Mouse (Mus musculus) natural killer cell, adult 2 months (primary cell): ENCODE data around the gene Pdzd2.

ENCODE experiments used
- DNase-seq, 2 experiments: peaks; one replicate each; pipeline ENCODE4 v3.0.0; 2022; ENCODE audit warnings: low spot score in 2 of 2

Pdzd2 gene

GRCm38 (mm10) chr15:12577715-12578114 is 162.0 kb downstream of the Pdzd2 start:
- DNase-seq, result no peak

GRCm38 (mm10) chr15:12577054-12577696 is 162.5 kb downstream of the Pdzd2 start:
- peak; percentile 34 to 43 for DNase-seq

- DNase-seq, result no peak
Measured at GRCm38 (mm10) chr15:12573621-12574020, 166.1 kb downstream of the Pdzd2 start.

- DNase-seq, result no peak
Measured at GRCm38 (mm10) chr15:12571168-12571567, 168.6 kb downstream of the Pdzd2 start.

GRCm38 (mm10) chr15:12566637-12567440 is 172.9 kb downstream of the Pdzd2 start:
- DNase-seq, result no peak

- DNase-seq, result peak in 1 of 2 experiments; percentile 29
Measured at GRCm38 (mm10) chr15:12565281-12565680, 174.4 kb downstream of the Pdzd2 start.

GRCm38 (mm10) chr15:12560505-12560904 is 179.2 kb downstream of the Pdzd2 start:
- DNase-seq, result no peak

GRCm38 (mm10) chr15:12557663-12558436 is 181.9 kb downstream of the Pdzd2 start:
- peak in 1 of 2 experiments; percentile 17 for DNase-seq

- DNase-seq, result no peak
Measured at GRCm38 (mm10) chr15:12553211-12553610, 186.5 kb downstream of the Pdzd2 start.

- no peak for DNase-seq
Measured at GRCm38 (mm10) chr15:12550919-12551318, 188.8 kb downstream of the Pdzd2 start.

- DNase-seq, result no peak
Measured at GRCm38 (mm10) chr15:12550376-12550775, 189.3 kb downstream of the Pdzd2 start.

- peak in 1 of 2 experiments; percentile 8 for DNase-seq
Measured at GRCm38 (mm10) chr15:12549919-12550305, 189.8 kb downstream of the Pdzd2 start.

- DNase-seq, result peak in 1 of 2 experiments; percentile 7
Measured at GRCm38 (mm10) chr15:12549271-12549918, 190.3 kb downstream of the Pdzd2 start.

- no peak for DNase-seq
Measured at GRCm38 (mm10) chr15:12548696-12549095, 191.0 kb downstream of the Pdzd2 start.

- no peak for DNase-seq
Measured at GRCm38 (mm10) chr15:12547640-12548405, 191.9 kb downstream of the Pdzd2 start.

- DNase-seq, result no peak
Measured at GRCm38 (mm10) chr15:12546781-12547180, 192.9 kb downstream of the Pdzd2 start.

GRCm38 (mm10) chr15:12545671-12546070 is 194.1 kb downstream of the Pdzd2 start:
- DNase-seq, result no peak

GRCm38 (mm10) chr15:12545220-12545619 is 194.5 kb downstream of the Pdzd2 start:
- DNase-seq, result no peak

- no peak for DNase-seq
Measured at GRCm38 (mm10) chr15:12543686-12544325, 195.9 kb downstream of the Pdzd2 start.

- no peak for DNase-seq
Measured at GRCm38 (mm10) chr15:12542316-12542715, 197.4 kb downstream of the Pdzd2 start.
